Mouse (Mus musculus): ENCODE results near the gene Wsb2. TPM values are rescaled to one million over a fixed set of nuclear protein-coding genes. Genes with fewer than 3 reads are reported as not detected.

Gene Wsb2
- polyA plus RNA-seq, 1 experiment = 205 TPM

GRCm38 (mm10) chr5:117414611-117415010, 57.5 kb downstream of the Wsb2 start:
- 5% methylated on average over 10 of the region's 10 CpGs for WGBS
- Histone ChIP-seq H3K27ac (ENCODE audit: insufficient read depth, low read depth, low read length) (no peak overlapping the region), H3K27me3 (replicated peaks; ENCODE audit: control insufficient read depth, insufficient read depth, low read length) (no peaks in the 10 kb centered on the region), H3K36me3 (ENCODE audit: control insufficient read depth, insufficient read depth, low read length) (no peaks in the 10 kb centered on the region), H3K4me3 (ENCODE audit: insufficient read depth, low read depth, low read length) (no peak overlapping the region), H3K4me1 (ENCODE audit: control insufficient read depth, insufficient read depth, low read length) (no peaks in the 10 kb centered on the region)
- TF ChIP-seq POLR2A (IDR thresholded peaks at IDR 0.05; ENCODE audit: low read depth, low read length) (no peak), CTCF (conservative IDR thresholded peaks at IDR 0.05; ENCODE audit: insufficient read depth, insufficient read length, low read depth, low read length) (no peak)
- DNase-seq = no peak

- Histone ChIP-seq H3K4me3 (ENCODE audit: insufficient read depth, low read depth, low read length) (no peak overlapping the region), H3K27me3 (replicated peaks; ENCODE audit: control insufficient read depth, insufficient read depth, low read length) (no peaks in the 10 kb centered on the region), H3K27ac (ENCODE audit: insufficient read depth, low read depth, low read length) (no peak overlapping the region), H3K4me1 (ENCODE audit: control insufficient read depth, insufficient read depth, low read length) (no peaks in the 10 kb centered on the region), H3K36me3 (ENCODE audit: control insufficient read depth, insufficient read depth, low read length) (no peaks in the 10 kb centered on the region)
- 38% methylated on average over 19 of the region's 19 CpGs for WGBS
- TF ChIP-seq CTCF (conservative IDR thresholded peaks at IDR 0.05; ENCODE audit: insufficient read depth, insufficient read length, low read depth, low read length) (no peak), POLR2A (IDR thresholded peaks at IDR 0.05; ENCODE audit: low read depth, low read length) (no peak)
- no peak for DNase-seq
These were observed 58.2 kb downstream of the Wsb2 start for GRCm38 (mm10) chr5:117415011-117415912.

GRCm38 (mm10) chr5:117417442-117417841, 60.3 kb downstream of the Wsb2 start:
- no peaks in the 10 kb centered on the region for H3K36me3 ChIP-seq (ENCODE audit: control insufficient read depth, insufficient read depth, low read length)
- WGBS = 77% methylated on average over 2 of the region's 2 CpGs
- no peak overlapping the region for H3K27ac ChIP-seq (ENCODE audit: insufficient read depth, low read depth, low read length)
- no peak for TF ChIP-seq CTCF (conservative IDR thresholded peaks at IDR 0.05; ENCODE audit: insufficient read depth, insufficient read length, low read depth, low read length)
- no peak for TF ChIP-seq POLR2A (IDR thresholded peaks at IDR 0.05; ENCODE audit: low read depth, low read length)
- DNase-seq = no peak
- no peak overlapping the region for H3K4me3 ChIP-seq (ENCODE audit: insufficient read depth, low read depth, low read length)
- H3K27me3 ChIP-seq (replicated peaks; ENCODE audit: control insufficient read depth, insufficient read depth, low read length) = no peaks in the 10 kb centered on the region
- no peaks in the 10 kb centered on the region for H3K4me1 ChIP-seq (ENCODE audit: control insufficient read depth, insufficient read depth, low read length)

Other genes starting within 250 kb of the Wsb2 start
- gene Suds3, start 241.2 kb upstream of the Wsb2 start, polyA plus RNA-seq (2012; rRNA removed) = 84.9 and 85.8 TPM in 2 replicates
- 11.1 and 11.3 TPM in 2 replicates for gene Taok3, start 237.2 kb upstream of the Wsb2 start, polyA plus RNA-seq (2012; rRNA removed)
- 909 and 1,151 TPM in 2 replicates for gene Pebp1, start 69.7 kb upstream of the Wsb2 start, polyA plus RNA-seq (2012; rRNA removed)
- 17.2 and 20.8 TPM in 2 replicates for gene Vsig10, start 38.2 kb upstream of the Wsb2 start, polyA plus RNA-seq (2012; rRNA removed)
- 12.9 and 13.0 TPM in 2 replicates for gene Rfc5, start 31.7 kb downstream of the Wsb2 start, polyA plus RNA-seq (2012; rRNA removed)
- 1.6 and 1.9 TPM in 2 replicates for gene Ksr2, start 56.7 kb downstream of the Wsb2 start, polyA plus RNA-seq (2012; rRNA removed)